Mouse (Mus musculus): ENCODE measurements at regions not wholly inside any gene's neighbourhood (a gene's known extent, or its start where the extent isn't known, plus 50 kb on each side); places are given as distances from the start of the nearest gene placed in this dataset.

DNA sequence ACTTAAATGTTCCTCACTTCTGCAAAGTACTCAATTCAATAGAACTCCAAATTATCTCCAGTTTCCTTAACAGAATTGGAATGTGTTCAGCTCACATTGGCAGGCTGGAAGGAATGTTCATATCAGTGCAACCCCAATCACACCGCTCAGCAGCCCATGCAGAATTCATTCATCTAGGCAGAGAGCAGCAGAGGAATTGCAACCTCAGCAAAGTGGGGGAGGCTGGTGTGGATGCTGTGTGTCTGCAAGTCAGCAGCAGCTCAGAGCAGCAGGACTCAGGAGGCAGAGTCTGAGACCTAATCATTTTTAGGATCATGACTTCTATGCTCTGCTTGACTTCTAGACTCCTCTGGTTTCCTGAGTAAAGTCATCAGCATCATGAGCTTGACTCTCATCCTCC lies 100.7 kb upstream of the Chrna7 start:
- DNase-seq = no peak

DNA sequence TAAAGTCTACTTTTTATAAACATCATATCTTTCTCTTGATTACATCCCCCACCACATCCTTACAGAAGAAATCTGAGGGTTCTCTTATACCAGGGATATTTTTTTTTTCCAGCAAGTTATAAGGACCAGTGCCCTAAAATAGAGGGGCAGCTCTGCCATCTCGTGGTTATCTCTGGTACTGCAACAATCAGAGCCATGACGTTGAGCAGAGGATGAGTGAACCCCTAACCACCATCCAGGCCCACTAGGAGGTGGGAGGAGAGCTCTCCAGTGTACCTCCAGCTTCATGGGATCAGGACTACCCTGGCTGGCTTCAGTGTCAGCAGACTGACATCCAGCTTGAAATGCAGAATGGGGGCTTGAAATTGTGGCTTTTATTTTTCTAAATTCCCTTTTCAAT lies 107.2 kb upstream of the Chrna7 start:
- peak; percentile 13 for DNase-seq

DNA sequence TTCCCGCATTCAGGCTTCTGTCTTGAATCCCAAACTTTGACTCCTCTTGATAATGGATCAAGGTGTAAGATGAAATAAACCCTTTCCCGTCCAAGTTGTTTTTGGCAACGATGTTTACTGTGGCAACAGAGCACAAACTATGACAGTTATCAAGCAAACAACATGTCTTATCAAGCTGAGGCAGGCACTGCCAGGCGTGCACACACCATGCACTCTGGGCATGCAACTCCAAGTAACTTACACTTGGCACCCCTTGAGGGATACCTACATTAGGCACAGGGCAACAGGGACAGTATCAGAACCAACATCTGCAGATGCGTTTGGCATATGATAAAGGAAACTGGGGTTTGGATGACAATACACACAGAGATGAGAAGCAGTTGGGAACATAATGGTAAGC lies 108.8 kb upstream of the Chrna7 start:
- DNase-seq = no peak

DNA sequence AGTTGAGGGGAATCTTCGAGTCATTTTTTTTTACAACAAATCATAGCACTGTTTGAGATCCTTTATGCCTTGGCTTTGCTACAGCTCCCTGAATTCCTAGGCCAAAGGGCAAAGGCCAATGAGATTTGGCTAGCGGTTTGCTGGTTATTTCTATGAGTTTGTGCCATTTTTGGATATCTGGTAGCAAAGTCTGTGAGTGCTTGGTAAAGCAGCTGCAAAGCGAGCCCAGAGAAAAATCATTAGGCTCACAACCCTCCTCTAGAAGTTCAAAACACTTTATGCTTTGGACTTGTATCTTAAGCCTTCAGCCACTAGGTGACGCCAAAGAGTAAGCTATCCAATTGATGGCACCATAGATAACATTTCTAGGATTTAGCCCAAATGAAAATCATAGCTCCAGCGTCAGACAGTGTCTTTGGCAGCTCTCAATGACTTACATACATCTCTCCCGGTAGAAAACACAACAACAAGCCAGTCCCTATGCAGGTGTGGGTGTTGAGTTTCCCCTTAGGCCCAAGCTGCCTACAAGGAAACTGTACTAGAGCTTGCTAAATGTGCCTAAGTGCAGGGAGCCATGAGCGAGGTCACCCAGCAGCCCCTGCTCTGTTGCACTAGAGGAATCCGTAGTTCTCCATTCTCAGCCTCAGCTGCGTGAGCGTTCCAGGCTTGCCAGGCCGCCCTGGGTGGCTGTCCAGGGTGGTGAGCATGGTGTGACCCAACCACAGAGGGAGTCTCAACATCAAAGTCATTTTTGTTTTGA lies 109.8 kb upstream of the Chrna7 start:
- DNase-seq = no peak

DNA sequence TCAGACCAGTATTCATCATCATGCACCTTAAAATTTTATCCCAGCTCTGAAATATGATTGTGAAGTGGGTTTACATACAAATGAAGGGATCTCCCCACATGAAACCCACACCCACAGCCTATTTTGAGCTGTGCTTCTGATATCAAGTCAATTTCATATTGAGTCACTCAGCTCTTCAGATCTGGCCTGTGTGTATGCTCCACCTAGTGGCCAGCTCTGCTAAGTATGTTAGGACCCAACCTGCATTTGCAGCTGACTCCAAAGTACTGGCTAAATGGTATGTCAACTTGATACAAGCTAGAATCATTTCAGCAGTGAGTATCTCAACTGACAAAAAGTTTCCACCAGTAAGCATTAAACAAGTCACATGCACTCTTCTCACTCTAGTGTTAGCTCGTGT lies 109.4 kb upstream of the Otud7a start:
- no peak for DNase-seq

DNA sequence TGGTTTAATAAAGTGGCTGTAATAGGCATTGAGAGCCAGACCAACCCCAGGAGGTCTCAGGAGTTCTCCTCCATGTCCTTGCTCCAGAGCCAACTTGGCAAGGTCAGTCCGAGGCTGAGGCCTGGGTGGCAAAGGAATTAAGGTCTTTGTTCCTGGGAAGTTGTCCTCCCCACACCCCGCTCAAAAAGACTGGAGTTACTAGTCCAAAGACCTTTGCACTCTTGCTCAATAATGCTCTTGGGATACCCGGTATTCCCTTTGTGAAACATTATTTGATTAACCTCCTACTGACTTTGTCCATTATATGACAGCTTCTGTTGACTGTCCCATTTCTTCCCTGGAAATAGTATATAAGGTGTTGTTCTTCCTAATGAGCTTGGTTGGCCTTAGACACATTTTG lies 108.5 kb upstream of the Otud7a start:
- DNase-seq = no peak

DNA sequence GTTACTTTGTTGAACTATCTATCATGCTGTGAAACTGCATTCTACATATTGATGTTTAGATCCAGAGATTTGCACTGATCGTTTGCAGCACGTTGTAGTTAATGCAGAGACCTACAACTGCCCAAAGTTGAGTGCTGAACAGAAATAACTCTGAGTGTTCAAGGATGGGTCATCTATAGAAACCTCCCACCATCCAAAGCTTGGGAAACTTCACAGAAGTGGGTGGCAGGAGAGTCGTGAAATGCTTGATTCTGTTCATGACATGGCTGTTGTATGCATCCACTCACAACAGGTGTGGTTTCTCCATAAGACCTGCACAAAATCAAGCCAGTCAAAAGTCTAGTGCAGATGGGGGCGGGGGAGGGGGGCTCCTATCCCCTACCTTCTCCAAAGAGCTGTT lies 102.8 kb upstream of the Otud7a start:
- DNase-seq = no peak

DNA sequence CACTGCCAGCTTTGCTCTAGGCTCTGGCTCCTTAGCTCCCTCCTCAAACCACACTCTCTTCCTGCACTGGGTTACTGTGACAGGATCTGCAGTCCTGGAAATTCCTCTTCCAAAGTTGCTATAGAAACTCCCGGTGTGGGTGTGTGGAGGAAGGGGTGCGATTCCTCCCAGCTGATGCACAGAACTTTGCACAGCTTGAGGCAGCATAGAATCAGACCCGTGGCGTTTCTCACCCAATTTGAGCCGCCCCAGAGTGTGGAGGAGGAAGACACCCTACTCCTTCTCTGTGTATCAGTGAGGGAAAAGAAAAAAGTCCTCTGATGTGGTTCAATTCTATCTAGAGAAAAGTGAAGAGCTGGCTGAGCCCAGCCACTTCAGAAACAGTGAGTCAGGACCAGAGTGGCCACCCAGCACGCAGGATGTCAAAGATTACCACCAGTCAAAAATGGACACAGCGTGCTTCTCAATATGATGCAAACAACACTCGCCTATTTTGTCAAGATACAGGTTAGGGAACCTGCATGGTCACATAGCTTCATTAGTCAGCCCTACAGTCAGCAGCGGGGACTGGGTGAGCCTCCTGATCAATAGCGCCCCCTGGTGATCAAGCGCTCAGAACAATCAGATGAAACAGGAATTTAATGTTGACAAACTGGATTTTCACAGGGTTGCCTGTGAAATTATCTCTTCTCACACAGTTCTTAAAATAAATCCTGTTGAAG lies 98.7 kb upstream of the Otud7a start:
- no peak for DNase-seq

DNA sequence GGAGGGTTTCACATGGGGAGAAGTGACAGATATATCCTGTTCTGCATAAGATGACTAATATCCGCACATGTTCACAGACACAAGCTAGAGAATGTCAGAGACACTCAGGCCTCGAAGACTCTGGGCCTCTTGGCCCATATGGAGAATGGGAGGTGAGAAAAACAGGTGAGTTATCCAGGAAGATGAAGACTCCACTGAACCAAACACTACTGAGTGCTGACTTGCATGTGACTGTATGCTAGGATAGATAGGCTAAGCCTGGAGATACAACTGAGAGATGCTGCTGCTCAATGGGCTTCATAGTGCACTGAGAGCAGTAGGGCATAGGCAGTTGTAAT lies 98.2 kb upstream of the Otud7a start:
- no peak for DNase-seq
